Mouse (Mus musculus): ENCODE measurements at regions not wholly inside any gene's neighbourhood (a gene's known extent, or its start where the extent isn't known, plus 50 kb on each side); places are given as distances from the start of the nearest gene placed in this dataset.

- Histone ChIP-seq H3K36me3 (replicated peaks; ENCODE audit: control insufficient read depth, insufficient read depth, low read depth, low read length) (no peaks in the 10 kb centered on the region), H3K4me2 (ENCODE audit: low read depth, low read length) (no peak overlapping the region), H3K27me3 (ENCODE audit: control insufficient read depth, insufficient read depth, low read length) (no peaks in the 10 kb centered on the region), H3K9me3 (replicated peaks; ENCODE audit: control insufficient read depth, low read length) (no peaks in the 10 kb centered on the region), H3K4me1 (ENCODE audit: control insufficient read depth, insufficient read depth, low read length) (no peaks in the 10 kb centered on the region), H3K9ac (replicated peaks; ENCODE audit: low read length) (no peak overlapping the region), H3K4me3 (ENCODE audit: low read depth, low read length) (no peak overlapping the region), H3K27ac (replicated peaks; ENCODE audit: low read depth, low read length) (no peak overlapping the region)
- ATAC-seq (replicated peaks; ENCODE audit: insufficient number of reproducible peaks, low FRiP score, low TSS enrichment, low read depth) (no peak), DNase-seq (ENCODE audit: low spot score) (no peak)
- 71% methylated on average over 9 of the region's 9 CpGs for WGBS
Measured at GRCm38 (mm10) chr3:102360732-102361280, 108.9 kb upstream of the Ngf start.

- WGBS = 91% methylated on average over 4 of the region's 4 CpGs
- DNase-seq (ENCODE audit: low spot score) = no peak
- Histone ChIP-seq H3K27ac (replicated peaks; ENCODE audit: low read depth, low read length) (no peak overlapping the region), H3K36me3 (replicated peaks; ENCODE audit: control insufficient read depth, insufficient read depth, low read depth, low read length) (no peaks in the 10 kb centered on the region), H3K4me3 (ENCODE audit: low read depth, low read length) (no peak overlapping the region), H3K4me2 (ENCODE audit: low read depth, low read length) (no peak overlapping the region), H3K27me3 (ENCODE audit: control insufficient read depth, insufficient read depth, low read length) (no peaks in the 10 kb centered on the region), H3K4me1 (ENCODE audit: control insufficient read depth, insufficient read depth, low read length) (no peaks in the 10 kb centered on the region), H3K9me3 (replicated peaks; ENCODE audit: control insufficient read depth, low read length) (no peaks in the 10 kb centered on the region), H3K9ac (replicated peaks; ENCODE audit: low read length) (no peak overlapping the region)
- ATAC-seq (replicated peaks; ENCODE audit: insufficient number of reproducible peaks, low FRiP score, low TSS enrichment, low read depth) = no peak
Measured at GRCm38 (mm10) chr3:102358801-102359200, 110.9 kb upstream of the Ngf start.

GRCm38 (mm10) chr3:102357062-102357610, 112.6 kb upstream of the Ngf start:
- H3K4me1 ChIP-seq (ENCODE audit: control insufficient read depth, insufficient read depth, low read length) = no peaks in the 10 kb centered on the region
- no peaks in the 10 kb centered on the region for H3K27me3 ChIP-seq (ENCODE audit: control insufficient read depth, insufficient read depth, low read length)
- H3K9ac ChIP-seq (replicated peaks; ENCODE audit: low read length) = no peak overlapping the region
- DNase-seq (ENCODE audit: low spot score) (peak; percentile 44), ATAC-seq (replicated peaks; ENCODE audit: insufficient number of reproducible peaks, low FRiP score, low TSS enrichment, low read depth) (no peak)
- no peaks in the 10 kb centered on the region for H3K36me3 ChIP-seq (replicated peaks; ENCODE audit: control insufficient read depth, insufficient read depth, low read depth, low read length)
- H3K4me3 ChIP-seq (ENCODE audit: low read depth, low read length) = no peak overlapping the region
- H3K4me2 ChIP-seq (ENCODE audit: low read depth, low read length) = no peak overlapping the region
- no peak overlapping the region for H3K27ac ChIP-seq (replicated peaks; ENCODE audit: low read depth, low read length)
- WGBS = 51% methylated on average over 7 of the region's 7 CpGs
- no peaks in the 10 kb centered on the region for H3K9me3 ChIP-seq (replicated peaks; ENCODE audit: control insufficient read depth, low read length)

GRCm38 (mm10) chr3:102355352-102355751, 114.4 kb upstream of the Ngf start:
- no peaks in the 10 kb centered on the region for H3K9me3 ChIP-seq (replicated peaks; ENCODE audit: control insufficient read depth, low read length)
- no peak overlapping the region for H3K4me3 ChIP-seq (ENCODE audit: low read depth, low read length)
- WGBS = 93% methylated on average over 2 of the region's 2 CpGs
- no peak overlapping the region for H3K27ac ChIP-seq (replicated peaks; ENCODE audit: low read depth, low read length)
- no peak for DNase-seq (ENCODE audit: low spot score)
- ATAC-seq (replicated peaks; ENCODE audit: insufficient number of reproducible peaks, low FRiP score, low TSS enrichment, low read depth) = no peak
- no peaks in the 10 kb centered on the region for H3K4me1 ChIP-seq (ENCODE audit: control insufficient read depth, insufficient read depth, low read length)
- no peak overlapping the region for H3K4me2 ChIP-seq (ENCODE audit: low read depth, low read length)
- no peaks in the 10 kb centered on the region for H3K27me3 ChIP-seq (ENCODE audit: control insufficient read depth, insufficient read depth, low read length)
- no peaks in the 10 kb centered on the region for H3K36me3 ChIP-seq (replicated peaks; ENCODE audit: control insufficient read depth, insufficient read depth, low read depth, low read length)
- H3K9ac ChIP-seq (replicated peaks; ENCODE audit: low read length) = no peak overlapping the region

- Histone ChIP-seq H3K27ac (replicated peaks; ENCODE audit: low read depth, low read length) (no peak overlapping the region), H3K27me3 (ENCODE audit: control insufficient read depth, insufficient read depth, low read length) (no peaks in the 10 kb centered on the region), H3K4me3 (ENCODE audit: low read depth, low read length) (no peak overlapping the region), H3K9ac (replicated peaks; ENCODE audit: low read length) (no peak overlapping the region), H3K4me1 (ENCODE audit: control insufficient read depth, insufficient read depth, low read length) (no peaks in the 10 kb centered on the region), H3K9me3 (replicated peaks; ENCODE audit: control insufficient read depth, low read length) (no peaks in the 10 kb centered on the region), H3K36me3 (replicated peaks; ENCODE audit: control insufficient read depth, insufficient read depth, low read depth, low read length) (no peaks in the 10 kb centered on the region), H3K4me2 (ENCODE audit: low read depth, low read length) (no peak overlapping the region)
- ATAC-seq (replicated peaks; ENCODE audit: insufficient number of reproducible peaks, low FRiP score, low TSS enrichment, low read depth) = no peak
- 74% methylated on average over 2 of the region's 2 CpGs for WGBS
- no peak for DNase-seq (ENCODE audit: low spot score)
Measured at GRCm38 (mm10) chr3:102354771-102355170, 114.9 kb upstream of the Ngf start.

- no peaks in the 10 kb centered on the region for H3K36me3 ChIP-seq (replicated peaks; ENCODE audit: control insufficient read depth, insufficient read depth, low read depth, low read length)
- H3K27me3 ChIP-seq (ENCODE audit: control insufficient read depth, insufficient read depth, low read length) = no peaks in the 10 kb centered on the region
- DNase-seq (ENCODE audit: low spot score) (peak; percentile 34), ATAC-seq (replicated peaks; ENCODE audit: insufficient number of reproducible peaks, low FRiP score, low TSS enrichment, low read depth) (no peak)
- no peaks in the 10 kb centered on the region for H3K9me3 ChIP-seq (replicated peaks; ENCODE audit: control insufficient read depth, low read length)
- no peak overlapping the region for H3K9ac ChIP-seq (replicated peaks; ENCODE audit: low read length)
- no peak overlapping the region for H3K4me3 ChIP-seq (ENCODE audit: low read depth, low read length)
- H3K27ac ChIP-seq (replicated peaks; ENCODE audit: low read depth, low read length) = no peak overlapping the region
- H3K4me2 ChIP-seq (ENCODE audit: low read depth, low read length) = no peak overlapping the region
- H3K4me1 ChIP-seq (ENCODE audit: control insufficient read depth, insufficient read depth, low read length) = no peaks in the 10 kb centered on the region
- WGBS = 36% methylated on average over 6 of the region's 6 CpGs
Measured at GRCm38 (mm10) chr3:102353277-102353900, 116.3 kb upstream of the Ngf start.

GRCm38 (mm10) chr3:102346077-102346476, 123.6 kb upstream of the Ngf start:
- Histone ChIP-seq H3K9me3 (replicated peaks; ENCODE audit: control insufficient read depth, low read length) (no peaks in the 10 kb centered on the region), H3K4me3 (ENCODE audit: low read depth, low read length) (no peak overlapping the region), H3K9ac (replicated peaks; ENCODE audit: low read length) (no peak overlapping the region), H3K27ac (replicated peaks; ENCODE audit: low read depth, low read length) (no peak overlapping the region), H3K27me3 (ENCODE audit: control insufficient read depth, insufficient read depth, low read length) (no peaks in the 10 kb centered on the region), H3K4me1 (ENCODE audit: control insufficient read depth, insufficient read depth, low read length) (no peaks in the 10 kb centered on the region), H3K36me3 (replicated peaks; ENCODE audit: control insufficient read depth, insufficient read depth, low read depth, low read length) (no peaks in the 10 kb centered on the region), H3K4me2 (ENCODE audit: low read depth, low read length) (no peak overlapping the region)
- ATAC-seq (replicated peaks; ENCODE audit: insufficient number of reproducible peaks, low FRiP score, low TSS enrichment, low read depth) (no peak), DNase-seq (ENCODE audit: low spot score) (no peak)
- WGBS = 75% methylated on average over 3 of the region's 3 CpGs

GRCm38 (mm10) chr3:102345291-102345690, 124.4 kb upstream of the Ngf start:
- Histone ChIP-seq H3K36me3 (replicated peaks; ENCODE audit: control insufficient read depth, insufficient read depth, low read depth, low read length) (no peaks in the 10 kb centered on the region), H3K4me2 (ENCODE audit: low read depth, low read length) (no peak overlapping the region), H3K4me1 (ENCODE audit: control insufficient read depth, insufficient read depth, low read length) (no peaks in the 10 kb centered on the region), H3K27me3 (ENCODE audit: control insufficient read depth, insufficient read depth, low read length) (no peaks in the 10 kb centered on the region), H3K27ac (replicated peaks; ENCODE audit: low read depth, low read length) (no peak overlapping the region), H3K9ac (replicated peaks; ENCODE audit: low read length) (no peak overlapping the region), H3K9me3 (replicated peaks; ENCODE audit: control insufficient read depth, low read length) (no peaks in the 10 kb centered on the region), H3K4me3 (ENCODE audit: low read depth, low read length) (no peak overlapping the region)
- no peak for ATAC-seq (replicated peaks; ENCODE audit: insufficient number of reproducible peaks, low FRiP score, low TSS enrichment, low read depth)
- 76% methylated on average over 5 of the region's 5 CpGs for WGBS
- no peak for DNase-seq (ENCODE audit: low spot score)
